ENCODE assay signal across 9 mouse cellular contexts in genomic region chr6:33804775-33805174, GRCm38 (mm10).
DNase-seq lines count a peak whose midpoint lies in the region; ATAC-seq and TF ChIP-seq lines count a peak whose summit lies in the region.
"Had no signal": no experiment of that assay in that cellular context is flagged by ENCODE, and none has a peak within 500 bp of the region (broad histone marks: within the 10 kb centered on the region; RNA-seq: fewer than 3 reads in every experiment).

No protein-coding gene starts in this region.

- no peak for TF ChIP-seq CTCF in layer of hippocampus, adult 2 months (conservative IDR thresholded peaks at IDR 0.05)

- no peaks in the 10 kb centered on the region for H3K27me3 ChIP-seq in midbrain, embryonic 14.5 days (ENCODE audit: control insufficient read depth, insufficient read depth, low read length)
- no peaks in the 10 kb centered on the region for H3K27me3 ChIP-seq in midbrain, embryonic 10.5 days (ENCODE audit: low read depth, poor library complexity, severe bottlenecking)
- H3K27me3 ChIP-seq: heart, embryonic 13.5 days had no signal

- peak; percentile 40 for DNase-seq in adrenal gland, postnatal 10 days
- DNase-seq in adrenal gland, adult 18-20 months (ENCODE audit: low spot score in 2 of 2) = no peak
- peak; percentile 36 for DNase-seq in midbrain, embryonic 14.5 days
- no peak for DNase-seq in midbrain, embryonic 10.5 days (ENCODE audit: low spot score)
- DNase-seq in layer of hippocampus, adult 2 months (ENCODE audit: low spot score in 2 of 2) = peak; percentile 66 to 78
- peak; percentile 38 for DNase-seq in right cerebral cortex, postnatal 4 days
- no peak for DNase-seq in spleen, postnatal 10 days (ENCODE audit: low spot score in 2 of 2)
- DNase-seq in adrenal gland, postnatal 14 days = no peak

- H3K27ac ChIP-seq in midbrain, embryonic 14.5 days (replicated peaks; ENCODE audit: low read depth, low read length) = no peak overlapping the region
- H3K27ac ChIP-seq in midbrain, embryonic 10.5 days (replicated peaks) = no peak overlapping the region
- H3K27ac ChIP-seq in layer of hippocampus, adult 2 months = peak overlapping the region; percentile 55
- H3K27ac ChIP-seq: heart, embryonic 13.5 days had no signal

- no peak overlapping the region for H3K9ac ChIP-seq in midbrain, embryonic 14.5 days (replicated peaks; ENCODE audit: low read length)
- H3K9ac ChIP-seq: heart, embryonic 13.5 days had no signal

- H3K4me1 ChIP-seq in midbrain, embryonic 14.5 days (ENCODE audit: control insufficient read depth, insufficient read depth, low read length) = no peaks in the 10 kb centered on the region
- H3K4me1 ChIP-seq in midbrain, embryonic 10.5 days = peaks cover 8% of the 10 kb centered on the region
- H3K4me1 ChIP-seq: heart, embryonic 13.5 days had no signal

- no peak overlapping the region for H3K4me3 ChIP-seq in midbrain, embryonic 14.5 days (replicated peaks; ENCODE audit: low read depth, low read length)
- no peak overlapping the region for H3K4me3 ChIP-seq in midbrain, embryonic 10.5 days
- H3K4me3 ChIP-seq in layer of hippocampus, adult 2 months = no peak overlapping the region
- H3K4me3 ChIP-seq: heart, embryonic 13.5 days had no signal

- WGBS in midbrain, embryonic 14.5 days = 80% methylated on average over 2 of the region's 2 CpGs
- WGBS in midbrain, embryonic 10.5 days = 88% methylated on average over 2 of the region's 2 CpGs

- no peak for ATAC-seq in midbrain, embryonic 14.5 days (ENCODE audit: low FRiP score, low TSS enrichment)

- no peak overlapping the region for H3K4me2 ChIP-seq in midbrain, embryonic 14.5 days (ENCODE audit: low read length)
- H3K4me2 ChIP-seq: heart, embryonic 13.5 days had no signal

- H3K9me3 ChIP-seq in midbrain, embryonic 14.5 days (ENCODE audit: control insufficient read depth, low read length) = no peaks in the 10 kb centered on the region
- H3K9me3 ChIP-seq in midbrain, embryonic 10.5 days (replicated peaks) = no peaks in the 10 kb centered on the region
- H3K9me3 ChIP-seq: heart, embryonic 13.5 days had no signal

- no peaks in the 10 kb centered on the region for H3K36me3 ChIP-seq in midbrain, embryonic 14.5 days (ENCODE audit: control insufficient read depth, insufficient read depth, low read length)
- no peaks in the 10 kb centered on the region for H3K36me3 ChIP-seq in midbrain, embryonic 10.5 days
- H3K36me3 ChIP-seq: heart, embryonic 13.5 days had no signal

Comparison
In these comparisons a context has a peak if more than half of its experiments do, and no peak if none do; other contexts are left out.
1. DNase-seq: peak in adrenal gland, postnatal 10 days (single experiment), midbrain, embryonic 14.5 days (single experiment), layer of hippocampus, adult 2 months (2 of 2) and right cerebral cortex, postnatal 4 days (single experiment); none in adrenal gland, adult 18-20 months (0 of 2), midbrain, embryonic 10.5 days (single experiment), spleen, postnatal 10 days (0 of 2) and adrenal gland, postnatal 14 days (single experiment).